8 mouse cellular contexts compared by ENCODE assay signal in genomic region chr11:98741622-98742396, GRCm38 (mm10). TPM values are rescaled to one million over a fixed set of nuclear protein-coding genes. Genes with fewer than 3 reads are reported as not detected.
DNase-seq lines count a peak whose midpoint lies in the region; ATAC-seq and TF ChIP-seq lines count a peak whose summit lies in the region.

No protein-coding gene starts in this region.

- peak; percentile 70 for ATAC-seq in hindbrain, postnatal 0 days
- peak; percentile 50 for ATAC-seq in limb, embryonic 12.5 days (ENCODE audit: insufficient number of reproducible peaks, insufficient read depth, low FRiP score, low TSS enrichment, low read depth)
- peak; percentile 68 for ATAC-seq in midbrain, embryonic 12.5 days (ENCODE audit: low FRiP score, low read depth)

- peak overlapping the region; percentile 61 for H3K4me2 ChIP-seq in hindbrain, postnatal 0 days (ENCODE audit: low read depth, low read length)
- peak overlapping the region; percentile 82 for H3K4me2 ChIP-seq in limb, embryonic 12.5 days
- peak overlapping the region; percentile 74 for H3K4me2 ChIP-seq in midbrain, embryonic 12.5 days (replicated peaks)

- TF ChIP-seq CTCF in hindbrain, postnatal 0 days (IDR thresholded peaks at IDR 0.05; ENCODE audit: low read depth) = no peak

- H3K36me3 ChIP-seq in hindbrain, postnatal 0 days (ENCODE audit: insufficient read depth, low read length) = no peaks in the 10 kb centered on the region
- no peaks in the 10 kb centered on the region for H3K36me3 ChIP-seq in limb, embryonic 12.5 days
- H3K36me3 ChIP-seq in midbrain, embryonic 12.5 days = no peaks in the 10 kb centered on the region

- H3K4me1 ChIP-seq in hindbrain, postnatal 0 days (ENCODE audit: insufficient read depth, low read length) = peaks cover 64% of the 10 kb centered on the region
- H3K4me1 ChIP-seq in limb, embryonic 12.5 days (replicated peaks) = peaks cover 58% of the 10 kb centered on the region
- H3K4me1 ChIP-seq in midbrain, embryonic 12.5 days = peaks cover 77% of the 10 kb centered on the region

- DNase-seq in layer of hippocampus, adult 11-12 months (ENCODE audit: low spot score) = peak; percentile 75
- no peak for DNase-seq in layer of hippocampus, adult 9-10 months (ENCODE audit: low spot score)
- DNase-seq in cerebellum, adult 9-11 months = peak; percentile 85
- peak; percentile 73 for DNase-seq in gastrocnemius, adult 18-20 months (ENCODE audit: low spot score)
- DNase-seq in hindbrain, postnatal 0 days (ENCODE audit: low spot score) = peak; percentile 94
- DNase-seq in spleen, postnatal 4 days (ENCODE audit: low spot score in 2 of 2) = peak; percentile 80 to 89

- 1% methylated on average over 56 of the region's 86 CpGs for WGBS in hindbrain, postnatal 0 days
- WGBS in limb, embryonic 12.5 days = under 1% methylated on average over 84 of the region's 86 CpGs
- under 1% methylated on average over 47 of the region's 86 CpGs for WGBS in midbrain, embryonic 12.5 days

- peak overlapping the region; percentile 99 for H3K4me3 ChIP-seq in hindbrain, postnatal 0 days (ENCODE audit: low read length)
- peak overlapping the region; percentile 89 for H3K4me3 ChIP-seq in limb, embryonic 12.5 days (replicated peaks)
- H3K4me3 ChIP-seq in midbrain, embryonic 12.5 days = peak overlapping the region; percentile 83

- peak overlapping the region; percentile 100 for H3K9ac ChIP-seq in hindbrain, postnatal 0 days (replicated peaks; ENCODE audit: low read length)
- peak overlapping the region; percentile 91 for H3K9ac ChIP-seq in limb, embryonic 12.5 days (replicated peaks)
- peak overlapping the region; percentile 94 for H3K9ac ChIP-seq in midbrain, embryonic 12.5 days (replicated peaks)

- H3K27ac ChIP-seq in hindbrain, postnatal 0 days = peak overlapping the region; percentile 100
- peak overlapping the region; percentile 92 for H3K27ac ChIP-seq in limb, embryonic 12.5 days
- H3K27ac ChIP-seq in midbrain, embryonic 12.5 days (replicated peaks) = peak overlapping the region; percentile 99

- no peaks in the 10 kb centered on the region for H3K27me3 ChIP-seq in hindbrain, postnatal 0 days (ENCODE audit: insufficient read depth, low read length)
- no peaks in the 10 kb centered on the region for H3K27me3 ChIP-seq in limb, embryonic 12.5 days
- no peaks in the 10 kb centered on the region for H3K27me3 ChIP-seq in midbrain, embryonic 12.5 days

- H3K9me3 ChIP-seq in hindbrain, postnatal 0 days (ENCODE audit: low read length) = no peaks in the 10 kb centered on the region
- H3K9me3 ChIP-seq in limb, embryonic 12.5 days = no peaks in the 10 kb centered on the region
- H3K9me3 ChIP-seq in midbrain, embryonic 12.5 days = no peaks in the 10 kb centered on the region

RNA-seq across cellular contexts. Expression of gene Thra, which starts 1.4 kb away (rescaled TPM):
- total RNA-seq in gastrocnemius, adult 18-20 months (2021) = 10 to 100 TPM; 78.3 to 85.2 TPM
- total RNA-seq in hindbrain, postnatal 0 days (2014; rRNA removed) = 725 and 812 TPM in 2 replicates
- polyA plus RNA-seq in hindbrain, postnatal 0 days (2015; fragmentation: Nextera tagmentation; extraction: Ambion mirVana) = 160 TPM in 2 replicates
- polyA plus RNA-seq in limb, embryonic 12.5 days (2016; fragmentation: Nextera tagmentation; extraction: Ambion mirVana) = 22.3 and 24.9 TPM in 2 replicates
- polyA plus RNA-seq in midbrain, embryonic 12.5 days (2016; fragmentation: Nextera tagmentation; extraction: Ambion mirVana) = 45.3 and 47.6 TPM in 2 replicates

RNA-seq across cellular contexts. Expression of gene Med24, which starts 12.6 kb away (rescaled TPM):
- 10 to 100 TPM; 48.1 to 53.3 TPM for total RNA-seq in gastrocnemius, adult 18-20 months (2021)
- total RNA-seq in hindbrain, postnatal 0 days (2014; rRNA removed) = 63.2 and 88.6 TPM in 2 replicates
- 47.1 and 48.3 TPM in 2 replicates for polyA plus RNA-seq in hindbrain, postnatal 0 days (2015; fragmentation: Nextera tagmentation; extraction: Ambion mirVana)
- 74.4 and 79.3 TPM in 2 replicates for polyA plus RNA-seq in limb, embryonic 12.5 days (2016; fragmentation: Nextera tagmentation; extraction: Ambion mirVana)
- 96.5 and 97.7 TPM in 2 replicates for polyA plus RNA-seq in midbrain, embryonic 12.5 days (2016; fragmentation: Nextera tagmentation; extraction: Ambion mirVana)

RNA-seq across cellular contexts. Expression of gene Nr1d1, which starts 33.3 kb away (rescaled TPM):
- total RNA-seq in gastrocnemius, adult 18-20 months (2021) = 100 to 1,000 TPM in 1 of 2 experiments, 10 to 100 TPM in 1; 74.0 to 126 TPM
- 7.5 and 8.6 TPM in 2 replicates for total RNA-seq in hindbrain, postnatal 0 days (2014; rRNA removed)
- polyA plus RNA-seq in hindbrain, postnatal 0 days (2015; fragmentation: Nextera tagmentation; extraction: Ambion mirVana) = 10.2 and 13.5 TPM in 2 replicates
- polyA plus RNA-seq in limb, embryonic 12.5 days (2016; fragmentation: Nextera tagmentation; extraction: Ambion mirVana) = 0.79 and 1.0 TPM in 2 replicates
- 1.2 and 1.5 TPM in 2 replicates for polyA plus RNA-seq in midbrain, embryonic 12.5 days (2016; fragmentation: Nextera tagmentation; extraction: Ambion mirVana)

RNA-seq across cellular contexts. Expression of gene Csf3, which starts 40.7 kb away (rescaled TPM):
- not detected for total RNA-seq in gastrocnemius, adult 18-20 months (2021)
- not detected in 2 replicates for total RNA-seq in hindbrain, postnatal 0 days (2014; rRNA removed)
- not detected in 2 replicates for polyA plus RNA-seq in hindbrain, postnatal 0 days (2015; fragmentation: Nextera tagmentation; extraction: Ambion mirVana)
- not detected in 2 replicates for polyA plus RNA-seq in limb, embryonic 12.5 days (2016; fragmentation: Nextera tagmentation; extraction: Ambion mirVana)
- polyA plus RNA-seq in midbrain, embryonic 12.5 days (2016; fragmentation: Nextera tagmentation; extraction: Ambion mirVana) = not detected in 2 replicates

RNA-seq across cellular contexts. Expression of gene Msl1, which starts 53.5 kb away (rescaled TPM):
- 10 to 100 TPM; 50.5 to 56.4 TPM for total RNA-seq in gastrocnemius, adult 18-20 months (2021)
- total RNA-seq in hindbrain, postnatal 0 days (2014; rRNA removed) = 77.7 and 94.3 TPM in 2 replicates
- 25.0 and 25.4 TPM in 2 replicates for polyA plus RNA-seq in hindbrain, postnatal 0 days (2015; fragmentation: Nextera tagmentation; extraction: Ambion mirVana)
- polyA plus RNA-seq in limb, embryonic 12.5 days (2016; fragmentation: Nextera tagmentation; extraction: Ambion mirVana) = 32.7 and 35.3 TPM in 2 replicates
- polyA plus RNA-seq in midbrain, embryonic 12.5 days (2016; fragmentation: Nextera tagmentation; extraction: Ambion mirVana) = 38.6 and 42.4 TPM in 2 replicates
